Mouse (Mus musculus) c-Kit-positive CD71-negative TER-119-negative erythroid progenitor cells, embryonic 14.5 days (primary cell): Measurements from ENCODE around the gene Wnk2.
A peak's percentile ranks its signal among the peaks of the same experiment; 100 is the strongest.
"Not testable (repeated sequence)": the region's sequence is repeated elsewhere in the genome, so short reads cannot be mapped to it uniquely, and the experiment has no call there.

Source experiments
- DNase-seq: peaks from one replicate; pipeline ENCODE4 v3.0.0-alpha.2; 2013; ENCODE audit warnings: low read depth

Wnk2 gene

GRCm38 (mm10) chr13:49092596-49092995 is 55.2 kb downstream of the Wnk2 start:
- DNase-seq: no peak

- DNase-seq: no peak
These were observed 57.6 kb downstream of the Wnk2 start for GRCm38 (mm10) chr13:49090176-49090575.

DNA sequence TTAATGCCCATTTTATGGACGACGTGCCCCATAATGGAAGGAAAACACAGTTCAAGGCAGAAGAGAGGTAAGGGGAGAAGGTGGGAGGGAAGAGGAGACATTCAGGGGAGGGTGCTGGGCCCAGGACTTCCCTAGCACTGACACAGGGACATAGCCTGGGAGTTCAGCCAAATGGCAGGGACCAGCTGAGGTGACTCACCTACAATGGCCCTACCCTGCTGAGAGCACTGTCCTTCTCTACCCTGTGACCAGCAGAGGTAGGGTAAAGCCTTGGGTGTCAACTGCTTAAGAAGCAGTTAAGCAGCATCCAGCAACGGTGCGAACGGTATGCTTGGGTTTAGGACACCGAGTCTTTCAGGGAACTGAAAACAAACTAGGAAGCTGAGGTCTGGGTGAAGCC is 58.9 kb downstream of the Wnk2 start:
- no peak for DNase-seq

DNA sequence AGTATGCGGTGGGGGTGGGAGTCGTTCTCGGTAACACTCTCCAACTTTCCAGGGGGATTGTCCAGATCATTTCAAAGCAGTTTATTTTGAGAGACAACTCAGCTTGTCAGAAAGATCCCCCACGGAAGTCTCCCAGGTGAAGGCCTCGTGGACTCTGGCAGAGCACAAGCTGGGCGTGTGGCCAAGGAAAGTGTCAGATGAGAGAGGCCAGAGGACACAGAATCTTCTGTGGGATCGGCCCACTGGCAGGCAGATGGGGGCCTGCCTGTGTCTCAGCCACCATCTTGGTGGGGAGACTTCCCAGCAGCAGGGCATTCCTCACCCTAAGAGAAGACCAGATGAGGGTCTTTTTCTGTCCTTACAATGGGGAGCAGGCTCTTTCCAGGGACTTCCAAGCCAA is 60.4 kb downstream of the Wnk2 start:
- DNase-seq: no peak

GRCm38 (mm10) chr13:49086431-49086830 is 61.4 kb downstream of the Wnk2 start:
- no peak for DNase-seq

DNA sequence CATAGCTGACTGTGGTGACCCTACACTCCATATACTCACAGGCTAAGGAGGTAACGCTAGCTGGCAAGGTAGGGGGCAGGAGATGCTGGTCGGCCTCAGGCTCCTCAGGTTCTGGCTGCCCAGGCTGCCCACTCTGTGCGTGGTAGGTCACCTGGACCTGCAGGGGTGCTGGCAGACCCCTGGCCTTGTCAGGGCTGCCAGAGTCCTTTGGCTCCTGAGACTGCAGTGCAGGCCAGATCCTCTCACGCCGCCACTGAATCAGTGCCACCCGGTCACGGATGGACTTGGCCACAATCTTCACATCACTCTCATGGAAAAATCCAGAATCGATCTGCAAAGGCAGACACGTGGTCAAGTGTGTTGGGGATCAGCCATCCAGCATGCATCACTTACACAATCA is 62.6 kb downstream of the Wnk2 start:
- DNase-seq: no peak

GRCm38 (mm10) chr13:49084781-49085180 is 63.0 kb downstream of the Wnk2 start:
- DNase-seq: no peak

- no peak for DNase-seq
These were observed 63.9 kb downstream of the Wnk2 start for GRCm38 (mm10) chr13:49083941-49084340.

DNA sequence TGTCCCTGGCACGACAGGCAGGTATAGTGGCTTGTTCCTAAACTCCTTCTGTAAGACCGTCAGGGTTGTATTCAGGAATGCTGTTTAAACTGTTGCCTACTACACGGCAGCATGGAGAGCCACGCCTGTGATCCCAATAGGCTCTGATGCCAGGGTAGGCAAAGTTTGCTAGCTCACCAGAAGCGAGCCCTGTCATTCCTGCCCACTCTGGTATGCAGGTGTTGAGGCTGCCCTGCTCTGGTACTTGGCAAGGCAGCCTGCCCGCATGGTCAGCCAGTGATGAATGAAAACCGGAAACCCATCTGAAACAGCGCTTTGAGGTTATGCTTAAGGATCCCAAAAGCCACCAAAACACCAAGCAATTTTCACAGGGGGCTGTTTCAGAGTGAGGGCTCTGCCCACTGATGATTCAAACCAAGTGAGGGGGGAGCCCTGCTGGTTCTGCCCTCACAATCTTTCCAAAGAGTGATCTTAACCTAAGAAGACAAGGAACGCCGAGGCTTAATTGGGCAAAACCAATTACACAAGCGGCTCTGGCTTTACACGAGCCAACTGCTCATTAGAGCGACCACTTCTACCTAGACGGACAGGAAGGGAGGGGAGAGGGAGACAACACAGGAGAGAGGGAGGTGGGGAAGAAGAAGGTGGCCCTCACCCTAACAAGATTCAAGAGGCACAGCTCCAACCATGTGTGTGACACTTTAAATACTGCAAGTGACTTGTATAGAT is 65.5 kb downstream of the Wnk2 start:
- no peak for DNase-seq

GRCm38 (mm10) chr13:49076196-49076595 is 71.6 kb downstream of the Wnk2 start:
- no peak for DNase-seq

- DNase-seq: no peak
These were observed 72.4 kb downstream of the Wnk2 start for GRCm38 (mm10) chr13:49075377-49075776.

DNA sequence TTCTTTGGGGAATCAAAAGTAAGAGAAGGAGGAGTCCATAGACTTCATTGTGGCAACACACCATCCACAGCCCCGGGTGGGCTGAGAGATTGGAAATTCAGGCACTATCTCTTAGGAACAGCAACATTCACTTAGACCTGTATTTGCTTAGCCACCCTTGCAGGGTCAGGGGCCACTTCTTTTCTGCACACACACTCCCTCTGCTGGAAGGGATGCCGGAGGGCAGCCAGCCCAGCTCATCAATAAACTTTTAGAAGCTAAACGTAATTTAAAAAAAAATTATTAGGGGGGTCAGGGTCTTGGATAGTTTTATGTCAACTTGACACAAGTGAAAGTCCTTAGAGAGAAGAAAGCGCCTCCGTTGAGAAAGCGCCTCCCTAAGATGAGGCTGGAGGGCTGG is 74.5 kb downstream of the Wnk2 start:
- DNase-seq: no peak

GRCm38 (mm10) chr13:49071861-49072260 is 76.0 kb downstream of the Wnk2 start:
- no peak for DNase-seq

DNA sequence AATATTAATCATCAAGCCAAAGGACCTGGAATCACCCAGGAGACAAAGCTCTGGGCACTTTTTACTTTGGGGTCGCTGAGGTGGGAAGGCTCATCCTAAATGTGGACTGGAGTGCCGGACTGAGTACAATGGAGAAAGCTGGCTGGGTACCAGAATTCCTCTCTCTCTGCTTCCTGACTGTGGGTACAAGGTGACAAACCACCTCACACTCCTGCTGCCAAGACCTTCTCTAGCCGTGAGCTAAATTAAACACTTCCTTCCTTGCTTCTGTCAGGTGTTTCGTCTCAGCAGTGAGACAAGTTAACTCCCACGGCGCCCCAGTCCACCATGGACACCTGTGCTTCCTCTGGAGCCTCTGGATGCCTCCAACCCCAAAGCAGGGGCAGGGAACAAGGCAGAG is 77.8 kb downstream of the Wnk2 start:
- DNase-seq: no peak

GRCm38 (mm10) chr13:49069393-49069792 is 78.4 kb downstream of the Wnk2 start:
- no peak for DNase-seq

GRCm38 (mm10) chr13:49064257-49064656 is 83.6 kb downstream of the Wnk2 start:
- DNase-seq: no peak

DNA sequence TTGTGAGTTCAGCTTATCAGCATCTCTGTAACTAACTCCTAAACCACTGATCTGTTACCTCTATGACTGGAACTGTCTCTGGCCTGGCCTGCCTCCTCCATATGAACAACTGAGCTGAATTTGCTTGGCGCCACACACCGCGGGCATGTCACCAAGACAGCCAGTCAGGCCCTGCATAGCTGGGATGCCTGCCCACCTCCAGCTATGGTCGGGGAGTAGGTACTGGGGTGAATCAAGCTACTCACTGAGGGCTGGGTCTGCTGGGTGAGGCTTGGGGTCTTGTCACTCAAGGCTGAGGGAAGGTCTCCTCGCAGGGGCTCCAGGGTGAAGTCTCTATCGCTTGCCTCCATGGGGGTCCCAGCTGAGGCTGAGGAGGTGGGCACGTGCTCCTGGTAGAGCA is 87.4 kb downstream of the Wnk2 start:
- DNase-seq: no peak

DNA sequence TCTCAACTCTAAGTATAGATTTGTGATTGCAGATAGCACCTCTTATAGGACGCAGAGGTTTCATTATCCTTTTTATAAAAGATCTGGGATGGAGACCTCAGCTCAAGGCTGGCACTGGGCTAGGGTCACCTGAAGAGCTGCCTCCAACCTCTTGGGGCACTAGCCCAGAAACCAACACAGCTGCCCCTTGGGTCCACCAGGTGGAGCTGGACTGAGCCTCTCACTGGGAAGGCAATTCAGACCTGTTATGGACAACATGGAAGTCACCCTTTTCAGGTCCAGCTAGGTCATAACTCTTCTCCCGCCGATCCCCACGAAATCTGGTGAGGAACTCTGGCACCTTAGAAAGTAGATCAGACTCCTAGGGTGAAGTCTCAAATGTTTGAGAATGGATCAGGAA is 89.3 kb downstream of the Wnk2 start:
- DNase-seq: peak; percentile 13

- DNase-seq: no peak
These were observed 91.5 kb downstream of the Wnk2 start for GRCm38 (mm10) chr13:49056304-49056703.

DNA sequence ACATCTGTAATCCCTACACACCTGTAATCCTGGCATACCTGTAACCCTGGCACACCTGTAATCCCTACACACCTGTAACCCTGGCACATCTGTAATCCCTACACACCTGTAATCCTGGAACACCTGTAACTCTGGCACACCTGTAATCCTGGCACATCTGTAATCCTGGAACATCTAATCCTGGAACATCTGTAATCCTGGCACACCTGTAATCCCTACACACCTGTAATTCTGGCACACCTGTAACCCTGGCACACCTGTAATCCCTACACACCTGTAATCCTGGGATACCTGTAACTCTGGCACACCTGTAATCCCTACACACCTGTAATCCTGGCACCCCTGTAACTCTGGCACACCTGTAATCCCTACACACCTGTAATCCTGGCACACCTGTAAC is 93.1 kb downstream of the Wnk2 start:
- DNase-seq: not testable (repeated sequence)

DNA sequence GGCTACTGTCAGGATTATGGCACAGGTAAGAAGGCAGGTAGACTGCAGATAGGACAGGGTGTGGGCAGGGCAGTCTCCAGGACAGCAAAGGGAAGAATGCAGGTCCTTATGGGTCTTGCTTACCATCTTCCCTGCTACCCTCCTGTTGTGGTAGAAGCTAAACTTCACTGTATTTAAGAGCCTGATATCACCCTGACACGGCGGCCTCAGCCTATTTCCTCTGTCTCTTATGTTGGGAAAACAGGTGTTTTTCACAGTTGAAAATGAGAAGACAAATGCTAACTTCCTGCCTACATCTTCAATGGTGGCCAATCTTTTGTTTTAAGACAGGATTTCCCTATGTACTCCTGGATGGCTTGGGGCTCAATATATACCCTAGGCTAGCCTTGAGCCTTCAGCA is 94.5 kb downstream of the Wnk2 start:
- DNase-seq: no peak

- peak; percentile 20 for DNase-seq
These were observed 95.3 kb downstream of the Wnk2 start for GRCm38 (mm10) chr13:49052512-49052911.

DNA sequence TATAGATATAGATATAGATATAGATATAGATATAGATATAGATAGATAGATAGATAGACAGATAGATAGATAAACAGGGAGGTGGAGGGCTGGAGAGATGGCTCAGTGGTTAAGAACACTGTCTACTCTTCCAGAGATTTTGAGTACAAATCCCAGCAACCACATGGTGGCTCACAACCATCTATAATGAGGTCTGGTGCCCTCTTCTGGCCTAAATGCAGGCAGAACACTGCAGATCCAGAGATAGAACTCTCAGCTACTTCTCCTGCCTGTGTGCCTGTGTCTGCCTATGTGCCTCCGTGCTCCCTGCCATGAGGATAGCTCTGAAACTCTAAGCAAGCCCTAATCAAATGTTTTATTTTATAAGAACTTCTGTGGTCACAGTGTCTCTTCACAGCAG is 100.4 kb downstream of the Wnk2 start:
- DNase-seq: no peak

DNA sequence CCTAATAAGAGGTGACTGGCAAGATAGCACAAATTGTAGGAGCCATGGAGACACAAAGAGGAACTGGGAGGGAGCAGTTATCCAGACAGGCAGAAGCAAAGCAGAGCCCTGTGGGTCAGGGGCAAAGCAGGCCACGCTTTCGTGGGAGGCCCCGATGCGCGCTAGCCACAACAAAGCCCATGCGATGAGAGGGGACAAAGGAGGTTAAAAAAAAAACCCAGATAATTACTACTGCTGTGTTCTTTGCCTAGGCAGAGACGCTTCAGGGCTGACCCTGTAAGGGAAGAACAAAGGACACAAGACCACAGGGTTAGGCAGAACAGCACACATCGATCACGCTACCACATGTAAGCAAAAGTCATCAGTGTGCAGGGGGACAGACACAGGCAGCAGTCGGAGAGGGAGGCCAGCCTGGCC is 103.7 kb downstream of the Wnk2 start:
- no peak for DNase-seq
